Comparison of ENCODE assay signal across 25 mouse cellular contexts in the genomic region with DNA sequence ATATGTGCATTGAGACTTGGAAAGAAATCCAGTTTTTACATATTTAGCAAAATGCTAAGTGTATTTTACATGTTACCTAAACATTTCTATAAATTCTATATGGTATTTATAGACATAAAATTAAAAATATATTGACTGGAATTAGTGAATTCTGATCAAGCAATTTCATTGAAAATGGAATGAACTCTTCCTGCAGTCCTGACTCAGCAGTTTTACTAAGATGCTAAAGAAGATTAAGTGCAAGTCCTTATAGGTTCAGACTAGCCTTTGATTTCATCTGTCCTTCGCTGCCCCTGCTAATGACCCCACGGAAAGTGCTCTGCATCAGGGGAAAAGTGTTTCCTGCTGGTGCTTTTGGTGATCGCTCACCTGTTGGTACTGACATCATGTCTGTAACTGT.
"Had no signal": no experiment of that assay in that cellular context is flagged by ENCODE, and none has a peak within 500 bp of the region (broad histone marks: within the 10 kb centered on the region; RNA-seq: fewer than 3 reads in every experiment).

No protein-coding gene starts in this region.

- H3K27ac ChIP-seq: gastrocnemius, adult 2 months; heart, embryonic 10.5 days; hindbrain, embryonic 10.5 days; hindbrain, embryonic 12.5 days; hindbrain, embryonic 14.5 days; intestine, embryonic 15.5 days; limb, embryonic 13.5 days; limb, embryonic 15.5 days had no signal

- H3K4me2 ChIP-seq: heart, embryonic 12.5 days; hindbrain, embryonic 12.5 days; hindbrain, embryonic 14.5 days; intestine, embryonic 15.5 days; limb, embryonic 13.5 days; limb, embryonic 15.5 days had no signal

- DNase-seq: gastrocnemius, adult 2 months; gastrocnemius, postnatal 10 days; gastrocnemius, postnatal 25 days; heart, adult 18-20 months; heart, postnatal 10 days; heart, postnatal 4 days; kidney, adult 18-20 months; kidney, adult 8-10 months; kidney, postnatal 10 days; kidney, postnatal 25 days; layer of hippocampus, adult 9-11 months; layer of hippocampus, postnatal 36 days; left cerebral cortex, postnatal 4 days had no signal

- H3K9me3 ChIP-seq: heart, embryonic 10.5 days; heart, embryonic 12.5 days; hindbrain, embryonic 10.5 days; hindbrain, embryonic 12.5 days; intestine, embryonic 15.5 days; limb, embryonic 13.5 days; limb, embryonic 15.5 days had no signal

- H3K4me3 ChIP-seq: gastrocnemius, adult 2 months; heart, embryonic 10.5 days; heart, embryonic 12.5 days; hindbrain, embryonic 10.5 days; hindbrain, embryonic 12.5 days; intestine, embryonic 15.5 days; limb, embryonic 13.5 days; limb, embryonic 15.5 days had no signal

- ATAC-seq: hindbrain, embryonic 16.5 days; inflammation-experienced regulatory T-cells, adult 6 months; intestine, embryonic 15.5 days; intestine, postnatal 0 days had no signal

- H3K36me3 ChIP-seq: heart, embryonic 10.5 days; heart, embryonic 12.5 days; hindbrain, embryonic 10.5 days; hindbrain, embryonic 12.5 days; intestine, embryonic 15.5 days; limb, embryonic 13.5 days; limb, embryonic 15.5 days had no signal

- H3K9ac ChIP-seq: heart, embryonic 12.5 days; hindbrain, embryonic 12.5 days; hindbrain, embryonic 14.5 days; intestine, embryonic 15.5 days; limb, embryonic 13.5 days; limb, embryonic 15.5 days; liver, embryonic 14.5 days had no signal

- H3K4me1 ChIP-seq: hindbrain, embryonic 10.5 days; hindbrain, embryonic 12.5 days; intestine, embryonic 15.5 days; limb, embryonic 13.5 days; limb, embryonic 15.5 days had no signal

- H3K27me3 ChIP-seq: heart, embryonic 12.5 days; hindbrain, embryonic 12.5 days; intestine, embryonic 15.5 days; limb, embryonic 13.5 days; limb, embryonic 15.5 days had no signal
